Mouse (Mus musculus): ENCODE results near the gene Dio2.

Dio2 gene

GRCm38 (mm10) chr12:90738388-90739223, at the start of gene Dio2:
Gene Dio2, minus strand, starts transcription at chr12:90738438.
- peak; percentile 10 for DNase-seq

- DNase-seq = no peak
These were observed 43.2 kb upstream of the Dio2 start for GRCm38 (mm10) chr12:90781438-90781837.

- DNase-seq = no peak
These were observed 6.5 kb upstream of the Dio2 start for GRCm38 (mm10) chr12:90744752-90745151.

DNA sequence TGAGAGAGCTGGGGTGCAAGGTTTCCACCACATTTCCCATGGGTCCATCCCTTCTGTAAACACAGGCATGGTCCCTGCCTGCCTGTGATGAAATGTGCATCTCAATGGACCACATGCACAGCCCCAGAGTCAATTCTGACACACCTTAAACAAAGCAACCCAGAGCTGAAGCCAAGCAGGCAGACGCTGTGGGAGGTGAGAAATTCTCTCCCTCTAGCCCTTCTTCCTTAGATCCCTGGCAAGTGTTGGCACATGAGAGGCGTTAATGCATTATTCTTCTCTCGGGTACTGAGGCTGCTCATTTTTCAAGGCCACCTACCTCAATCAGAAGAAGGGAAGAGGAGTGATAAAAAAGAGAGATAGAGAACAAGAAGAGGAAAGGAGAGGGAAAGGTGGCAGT, 5.4 kb upstream of the Dio2 start:
- DNase-seq = no peak

GRCm38 (mm10) chr12:90740468-90740867, 2.2 kb upstream of the Dio2 start:
- peak; percentile 49 for DNase-seq

DNA sequence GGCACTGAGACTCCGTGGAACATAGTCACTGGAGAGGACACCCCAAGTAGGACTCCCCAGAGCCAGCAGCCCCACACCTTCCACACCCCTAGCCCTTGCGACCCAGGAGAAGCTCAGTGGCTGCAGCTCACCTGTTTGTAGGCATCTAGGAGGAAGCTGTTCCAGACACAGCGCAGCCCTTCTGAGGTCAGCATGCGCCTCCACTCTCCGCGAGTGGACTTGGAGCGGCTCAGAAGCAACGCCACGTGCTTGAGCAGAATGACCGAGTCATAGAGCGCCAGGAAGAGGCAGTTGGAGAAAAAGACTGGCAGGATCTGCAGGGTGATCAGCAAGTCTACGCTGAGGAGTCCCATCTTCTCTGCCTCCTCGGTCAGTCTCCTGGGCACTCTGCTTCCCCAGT, 306 bp downstream of the Dio2 start:
- DNase-seq = no peak

DNA sequence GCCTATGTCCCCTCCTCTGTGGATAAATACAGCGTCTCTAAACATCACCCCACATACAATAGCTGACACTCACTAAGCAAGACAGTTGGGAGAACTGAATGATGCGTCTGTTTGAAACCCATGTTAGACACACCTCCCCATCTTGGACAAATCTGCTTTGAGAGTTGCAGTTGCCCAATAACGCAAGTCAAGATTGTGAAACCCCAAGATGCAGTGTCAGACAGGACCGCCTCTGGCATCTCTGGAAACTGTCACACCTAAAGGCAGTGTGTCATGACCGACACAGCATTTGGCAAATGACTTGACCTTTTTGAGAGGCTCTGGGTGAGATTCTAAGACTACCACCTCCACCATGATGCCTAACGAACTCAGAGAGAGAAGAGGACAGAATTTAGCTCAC, 2.8 kb downstream of the Dio2 start:
- no peak for DNase-seq

DNA sequence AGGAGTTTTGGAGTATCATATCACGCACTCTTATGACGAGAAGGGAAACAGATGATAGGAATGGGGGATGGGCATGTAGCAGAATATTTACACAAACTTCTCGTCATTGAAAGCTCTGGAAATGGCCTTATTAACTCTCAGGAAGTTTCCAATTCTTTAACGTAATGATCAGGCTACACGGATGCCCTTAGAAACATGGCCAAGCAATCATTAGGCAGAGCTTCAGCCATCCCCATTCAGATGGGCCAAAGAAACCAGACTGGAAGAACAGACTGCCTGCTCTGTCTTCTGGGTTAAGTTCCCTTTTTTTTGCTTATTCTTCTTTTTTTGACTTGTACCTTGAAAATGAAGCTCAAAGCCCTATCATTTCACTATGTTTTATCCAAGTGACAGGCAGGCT, 3.7 kb downstream of the Dio2 start:
- no peak for DNase-seq

GRCm38 (mm10) chr12:90733721-90734120, 4.5 kb downstream of the Dio2 start:
- no peak for DNase-seq

- peak; percentile 55 for DNase-seq
These were observed 8.6 kb downstream of the Dio2 start for GRCm38 (mm10) chr12:90729648-90730047.

DNA sequence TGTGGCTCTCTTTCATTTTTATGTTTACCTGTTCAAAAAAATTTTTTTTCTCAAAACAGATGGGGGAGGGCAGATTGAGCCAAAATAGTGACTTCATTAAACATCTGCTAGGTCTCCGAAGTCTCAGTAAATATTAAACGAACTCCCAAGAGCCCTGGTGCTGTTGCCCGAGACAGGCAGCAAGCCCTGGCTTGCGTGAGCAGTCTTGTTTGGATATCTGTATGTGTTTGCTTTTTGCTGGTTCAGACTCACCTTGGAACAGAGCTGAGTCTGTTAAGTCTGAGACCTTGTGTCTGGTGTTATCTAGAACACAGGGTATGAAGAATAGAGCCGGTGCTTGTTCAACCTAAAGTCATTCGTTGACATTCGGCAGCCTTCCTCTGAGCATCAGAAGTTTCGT, 13.1 kb downstream of the Dio2 start:
- no peak for DNase-seq

GRCm38 (mm10) chr12:90724644-90725043, 13.6 kb downstream of the Dio2 start:
- DNase-seq = no peak

DNA sequence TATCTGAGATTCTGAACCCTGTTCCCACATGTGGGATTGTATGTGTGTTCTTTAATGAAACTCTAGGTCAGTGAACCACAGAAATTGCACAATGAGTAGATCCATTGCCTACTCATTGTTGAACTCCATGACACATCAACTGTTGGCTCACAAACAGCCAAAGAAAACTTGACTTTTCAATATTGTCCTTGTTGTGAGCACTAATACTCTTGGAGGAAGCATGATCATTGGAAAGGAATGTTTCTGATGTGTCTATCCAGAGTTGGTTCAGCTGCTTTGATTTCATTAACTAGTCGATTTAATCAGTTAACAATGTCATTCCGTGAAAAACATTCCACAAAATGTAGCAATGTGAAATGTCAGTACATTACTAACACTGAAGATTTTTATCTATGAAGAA, 44.1 kb downstream of the Dio2 start:
- DNase-seq = no peak

All from kidney, postnatal 14 days (tissue).